Mouse (Mus musculus): Measurements from ENCODE around the gene Gm21767. TPM values are rescaled to one million over a fixed set of nuclear protein-coding genes. Genes with fewer than 3 reads are reported as not detected.
"Not testable (repeated sequence)": the region's sequence is repeated elsewhere in the genome, so short reads cannot be mapped to it uniquely, and the experiment has no call there.

Gm21767 gene
- total RNA-seq (2021): not detected in 2 replicates
- long read RNA-seq: 0 reads

DNA sequence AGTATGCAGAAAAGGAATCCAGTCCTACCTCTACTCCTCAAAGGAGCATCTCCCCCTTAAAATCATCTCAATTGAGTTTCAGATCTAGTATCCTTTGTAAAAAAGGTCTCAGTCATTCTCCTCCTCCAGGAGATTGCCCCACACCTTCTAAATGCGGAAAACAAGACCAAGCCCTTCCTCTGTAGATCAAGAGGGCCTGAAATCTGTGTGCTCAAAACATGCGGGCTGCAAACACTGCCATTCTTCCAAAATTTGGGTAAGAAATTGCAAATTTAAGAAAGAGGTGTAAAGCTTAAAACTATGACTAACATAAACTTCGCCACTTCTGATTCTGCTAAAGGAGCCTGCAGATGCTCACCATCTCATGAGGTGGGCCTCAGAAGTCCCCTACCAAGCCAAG, at the start of gene Gm21767:
Gene Gm21767, plus strand, starts transcription at position 301 of the 400 bp plus-strand sequence.
- not testable (repeated sequence) for DNase-seq

All from adrenal gland, postnatal 25 days (tissue).